Mouse (Mus musculus) hematopoietic stem cell, adult 5-6 weeks (primary cell): Measurements from ENCODE around the gene Dzip1l. TPM values are rescaled to one million over a fixed set of nuclear protein-coding genes. Genes with fewer than 3 reads are reported as not detected.
A peak's percentile ranks its signal among the peaks of the same experiment; 100 is the strongest.

Experiments
- ATAC-seq, 2 experiments: fragments of 125-278 bp in 1 of 2; replicated peaks in 1 of 2; 2 replicates each; pipeline ENCODE4 v1.8.0; 2016 to 2017; ENCODE audit warnings: inconsistent platforms in 2 of 2, mild to moderate bottlenecking in 2 of 2, moderate number of reproducible peaks in 2 of 2, low read depth in 1 of 2, moderate TSS enrichment in 1 of 2; ENCODE audit not compliant: low FRiP score in 2 of 2, poor library complexity in 2 of 2, severe bottlenecking in 2 of 2, insufficient read depth in 1 of 2, low TSS enrichment in 1 of 2
- total RNA-seq: library from RNA; stranded (forward); fragments of 172-1452, 232-1000 nt; gene quantifications from 2 replicates; pipeline ENCODE4 v1.2.3, GENCODE M21; 2017

Dzip1l gene
- total RNA-seq, 1 experiment from 2014 or later = not detected

- ATAC-seq = no peak
Observed at GRCm38 (mm10) chr9:99637227-99637626, 7.9 kb downstream of the Dzip1l start.

DNA sequence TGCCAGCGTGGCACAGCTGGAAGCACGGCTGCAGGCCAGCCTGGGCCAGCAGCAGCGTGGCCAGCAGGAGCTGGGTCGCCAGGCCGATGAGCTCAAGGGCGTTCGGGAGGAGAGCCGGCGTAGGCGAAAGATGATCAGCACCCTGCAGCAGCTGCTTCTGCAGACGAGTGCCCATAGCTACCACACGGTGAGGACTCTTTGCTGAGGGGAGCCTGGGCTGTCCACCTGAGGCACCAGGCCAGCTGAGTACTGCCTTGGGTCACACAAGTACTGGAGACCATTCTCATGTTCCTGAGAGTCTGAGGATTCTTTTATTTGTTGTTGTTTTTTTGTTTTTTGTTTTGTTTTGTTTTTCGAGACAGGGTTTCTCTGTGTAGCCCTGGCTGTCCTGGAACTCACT, 8.4 kb downstream of the Dzip1l start:
- no peak for ATAC-seq

GRCm38 (mm10) chr9:99639957-99640356, 10.7 kb downstream of the Dzip1l start:
- ATAC-seq = no peak

GRCm38 (mm10) chr9:99645416-99645815, 16.1 kb downstream of the Dzip1l start:
- ATAC-seq = no peak

DNA sequence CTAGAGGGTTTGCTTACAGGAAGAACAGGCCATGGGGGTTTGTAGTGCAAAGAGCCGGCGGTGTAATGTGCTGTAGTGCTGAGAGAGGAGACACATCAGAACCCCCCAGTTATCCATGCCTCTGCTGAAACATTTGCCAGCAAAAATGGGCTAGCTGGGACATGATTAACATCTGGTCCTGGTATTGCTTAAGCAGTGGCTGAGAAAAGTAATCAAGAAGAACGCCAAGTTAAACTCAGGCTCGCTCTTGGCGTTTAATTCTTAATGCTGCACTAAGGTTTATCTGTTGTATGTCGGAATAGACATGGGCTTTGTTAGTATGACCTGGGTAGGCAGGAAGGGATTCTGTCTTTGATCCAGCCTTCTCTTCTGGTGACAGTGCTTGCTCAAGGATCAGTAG, 16.8 kb downstream of the Dzip1l start:
- no peak for ATAC-seq

DNA sequence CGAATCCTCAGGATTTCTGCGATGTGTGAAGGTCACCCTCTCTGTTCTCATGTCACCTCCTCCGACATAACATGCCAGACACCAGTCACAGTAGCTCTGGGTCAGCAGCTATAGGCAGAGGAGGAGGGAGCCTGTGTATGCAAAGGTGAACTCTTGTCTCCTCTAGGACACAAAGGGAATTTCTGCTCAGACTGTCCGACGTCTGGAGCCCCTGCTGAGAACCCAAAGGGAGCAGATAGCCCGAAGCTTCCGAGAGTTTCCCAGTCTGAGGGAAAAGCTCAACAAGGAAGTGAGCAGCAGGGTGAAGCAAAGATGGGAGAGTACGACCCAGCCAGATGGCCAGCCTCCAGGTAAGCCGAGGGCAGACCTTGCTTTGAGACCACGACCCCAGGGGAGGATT, 31.5 kb downstream of the Dzip1l start:
- no peak for ATAC-seq

DNA sequence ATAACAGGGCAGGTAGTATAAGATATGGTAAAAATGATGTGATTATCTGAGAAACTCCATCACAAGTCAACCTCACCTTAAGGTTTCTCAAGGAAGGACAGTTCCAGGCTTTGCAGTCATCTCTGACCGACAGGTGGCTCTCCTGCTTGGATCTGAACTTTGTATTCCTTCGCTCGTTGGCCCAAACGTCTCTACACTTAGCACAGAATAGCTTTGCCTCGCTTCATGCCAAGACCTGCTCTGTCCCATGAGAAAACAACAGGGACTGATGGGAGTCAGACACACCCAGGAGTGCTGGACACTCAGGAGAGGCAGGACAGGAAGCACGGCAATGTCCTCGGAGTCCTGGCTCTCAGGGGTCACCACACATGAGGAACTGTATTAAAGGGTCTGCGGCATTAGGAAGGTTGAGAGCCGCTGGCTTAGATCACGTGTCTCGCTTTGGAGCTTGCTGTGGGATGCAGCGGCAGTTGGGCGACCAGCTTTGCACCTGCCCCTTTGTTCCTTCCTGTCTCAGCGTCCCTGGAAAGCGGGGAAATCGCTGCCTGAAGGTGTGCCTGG, 32.4 kb downstream of the Dzip1l start:
- ATAC-seq = no peak

DNA sequence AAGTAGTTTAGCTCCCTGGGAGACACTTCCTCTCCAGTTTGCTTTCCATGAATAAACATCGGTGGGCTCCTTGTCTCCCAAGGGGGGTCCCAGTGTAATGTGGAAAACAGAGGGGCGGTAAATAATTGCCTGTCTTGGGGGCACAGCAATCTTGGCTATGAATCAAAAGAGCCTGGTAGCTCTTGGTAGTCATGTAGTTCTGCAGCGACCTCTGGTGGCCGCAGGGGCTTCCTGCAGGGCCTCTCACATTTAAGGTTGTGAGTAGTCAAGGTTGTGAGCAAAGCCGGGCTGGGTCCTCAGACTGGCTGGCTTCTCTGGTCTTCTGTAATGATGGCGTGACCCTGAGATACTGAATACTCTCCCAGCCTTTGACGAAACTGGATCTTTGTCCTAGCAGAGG, 33.1 kb downstream of the Dzip1l start:
- peak; percentile 68 to 69; a peak in 2 of 4 replicates for ATAC-seq

- ATAC-seq = no peak
Observed at GRCm38 (mm10) chr9:99662887-99663286, 33.6 kb downstream of the Dzip1l start.

DNA sequence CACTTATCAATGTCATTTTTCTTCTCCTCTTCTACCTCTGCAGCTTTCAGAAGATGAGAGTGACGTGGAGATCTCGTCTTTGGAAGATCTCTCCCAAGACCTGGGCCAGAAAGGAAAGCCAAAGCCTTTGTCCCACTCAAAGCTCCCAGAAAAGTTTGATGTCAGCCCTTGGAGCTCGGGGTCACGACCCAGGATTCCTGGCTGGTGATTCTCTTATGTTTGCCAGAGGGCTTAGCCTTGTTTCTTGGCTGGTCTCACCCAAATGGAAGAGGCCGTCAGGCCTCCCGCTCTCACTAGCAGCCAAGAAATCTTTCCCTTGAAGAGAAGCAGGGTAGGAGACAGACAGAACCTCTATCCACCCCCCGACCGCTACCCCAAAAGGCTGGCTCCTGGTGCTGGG, 38.3 kb downstream of the Dzip1l start:
- ATAC-seq = no peak

- ATAC-seq = no peak
Observed at GRCm38 (mm10) chr9:99671603-99672002, 42.3 kb downstream of the Dzip1l start.

DNA sequence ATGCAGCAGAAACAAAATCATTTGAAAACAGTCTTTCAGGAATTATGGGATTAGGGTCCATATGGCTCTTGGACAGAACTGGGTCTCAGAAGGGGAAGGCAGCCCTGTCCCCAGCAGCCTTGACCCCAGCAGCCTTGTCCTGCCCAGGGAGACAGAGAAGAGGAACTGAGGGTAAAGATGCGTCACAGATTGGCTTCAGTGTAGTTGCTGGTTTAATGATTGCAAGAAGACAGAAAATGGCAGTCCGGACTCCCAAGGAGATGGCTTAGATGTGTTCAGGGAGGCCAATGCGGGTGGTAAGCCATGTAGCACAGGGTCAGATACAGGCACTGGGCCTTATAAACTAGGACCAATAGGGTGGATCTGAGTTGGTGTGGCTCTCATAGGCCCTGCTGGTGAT, 46.4 kb downstream of the Dzip1l start:
- no peak for ATAC-seq

- ATAC-seq = no peak
Observed at GRCm38 (mm10) chr9:99681980-99682570, 52.8 kb downstream of the Dzip1l start.

DNA sequence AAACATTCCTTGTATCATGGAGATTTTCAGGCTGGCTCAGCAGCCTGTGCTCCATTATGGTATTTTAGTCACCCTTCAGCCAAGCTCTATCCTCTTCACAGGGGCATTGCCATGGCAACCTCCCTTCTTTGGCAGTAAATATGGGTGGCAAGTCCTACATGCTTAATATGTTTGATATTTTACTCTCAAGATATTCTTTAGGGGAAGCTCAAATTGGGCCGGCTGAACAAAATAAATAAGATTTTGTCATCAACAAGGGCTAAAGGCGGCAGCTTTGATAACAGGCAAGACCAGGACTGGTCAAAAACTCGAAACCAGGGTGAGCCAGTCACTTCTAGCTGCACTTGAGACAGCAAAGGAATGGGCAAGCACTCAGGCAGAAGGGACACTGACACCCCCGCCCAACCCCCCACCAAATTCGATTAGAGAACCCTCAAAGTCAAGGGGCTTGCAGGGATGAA, 55.8 kb downstream of the Dzip1l start:
- no peak for ATAC-seq

DNA sequence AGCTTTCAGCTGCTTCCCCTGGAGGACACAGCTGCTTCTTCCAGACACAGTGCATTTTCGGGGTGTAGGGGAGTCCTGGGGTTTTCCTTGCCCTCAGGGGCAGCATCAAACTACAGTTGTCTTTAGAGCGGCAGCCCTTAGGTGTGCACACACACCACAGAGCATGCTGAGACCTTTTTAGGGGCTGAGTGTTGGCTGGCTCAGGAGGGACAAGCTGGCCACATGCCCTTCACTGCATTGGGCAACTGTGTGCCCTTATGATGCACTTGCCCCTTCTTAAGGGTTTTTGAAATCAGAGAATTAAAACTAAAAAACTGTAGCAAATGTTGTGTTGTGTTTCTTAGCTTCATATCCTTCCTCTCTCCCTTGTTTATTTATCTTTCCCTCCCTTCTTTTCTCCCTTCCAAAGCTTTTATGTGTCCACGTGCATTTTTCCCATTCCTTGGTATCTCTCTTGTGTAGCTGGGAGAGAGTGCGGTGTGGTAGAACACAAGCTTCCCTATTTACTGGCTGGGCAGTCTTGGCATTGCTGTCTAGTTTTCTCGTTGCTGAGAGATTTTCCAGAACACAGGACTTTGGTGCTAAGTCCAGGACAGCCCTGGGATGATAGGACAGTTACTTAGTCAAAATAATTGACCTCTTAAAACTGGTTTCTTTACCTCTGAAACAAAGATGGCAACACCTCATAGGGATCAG, 56.4 kb downstream of the Dzip1l start:
- ATAC-seq = no peak

- no peak for ATAC-seq
Observed at GRCm38 (mm10) chr9:99689796-99690195, 60.5 kb downstream of the Dzip1l start.

- ATAC-seq = no peak
Observed at GRCm38 (mm10) chr9:99690386-99690785, 61.1 kb downstream of the Dzip1l start.

- ATAC-seq = no peak
Observed at GRCm38 (mm10) chr9:99694961-99695360, 65.7 kb downstream of the Dzip1l start.
